Mouse (Mus musculus) liver, embryonic 12.5 days (tissue): ENCODE data around the gene Il1rapl2. TPM values are rescaled to one million over a fixed set of nuclear protein-coding genes. Genes with fewer than 3 reads are reported as not detected.

ENCODE experiments used
- ATAC-seq: fragments of 200-750 bp; cut with Nextera tagmentation; 2 replicates; pipeline ENCODE4 v1.8.0; 2017; ENCODE audit warnings: moderate number of reproducible peaks, mild to moderate bottlenecking, moderate library complexity
- H3K27ac ChIP-seq: fragments of 300-500 bp; sonication (generic); 2 replicates; pipeline ENCODE4 v1.5.1; 2016; ENCODE audit warnings: mild to moderate bottlenecking
- H3K27me3 ChIP-seq: fragments of 300-500 bp; sonication (generic); replicated peaks from 2 replicates; pipeline ENCODE4 v1.6.1; 2016; ENCODE audit warnings: mild to moderate bottlenecking, moderate library complexity
- H3K36me3 ChIP-seq: fragments of 300-500 bp; sonication (generic); 2 replicates; pipeline ENCODE4 v1.6.1; 2016; ENCODE audit warnings: mild to moderate bottlenecking, moderate library complexity
- H3K4me1 ChIP-seq: fragments of 300-500 bp; sonication (generic); 2 replicates; pipeline ENCODE4 v1.6.1; 2016
- H3K4me2 ChIP-seq: fragments of 300-500 bp; sonication (generic); 2 replicates; pipeline ENCODE4 v1.6.1; 2016; ENCODE audit warnings: mild to moderate bottlenecking, moderate library complexity
- H3K4me3 ChIP-seq: fragments of 300-500 bp; sonication (generic); 2 replicates; pipeline ENCODE4 v1.5.1; 2016; ENCODE audit warnings: mild to moderate bottlenecking, moderate library complexity
- H3K9ac ChIP-seq: fragments of 300-500 bp; sonication (generic); 2 replicates; pipeline ENCODE4 v1.6.1; 2016; ENCODE audit warnings: mild to moderate bottlenecking, moderate library complexity
- H3K9me3 ChIP-seq: fragments of 300-500 bp; sonication (generic); replicated peaks from 2 replicates; pipeline ENCODE4 v1.6.1; 2016; ENCODE audit warnings: mild to moderate bottlenecking, moderate library complexity
- WGBS: fragments of 180-500 bp; shearing (Covaris S2); methylation state at CpG from one replicate; pipeline ENCODE4 v1.1.7; 2016; ENCODE audit not compliant: insufficient replicate concordance; 5-methylcytosine and 5-hydroxymethylcytosine counted together
- polyA plus RNA-seq: library from polyadenylated mRNA; unstranded; fragments of >200 nt; fragmentation: Nextera tagmentation; extraction: Ambion mirVana; gene quantifications from 2 replicates; pipeline ENCODE4 v1.2.1, GENCODE M21; 2016

Gene Il1rapl2
- polyA plus RNA-seq: not detected in 2 replicates

DNA sequence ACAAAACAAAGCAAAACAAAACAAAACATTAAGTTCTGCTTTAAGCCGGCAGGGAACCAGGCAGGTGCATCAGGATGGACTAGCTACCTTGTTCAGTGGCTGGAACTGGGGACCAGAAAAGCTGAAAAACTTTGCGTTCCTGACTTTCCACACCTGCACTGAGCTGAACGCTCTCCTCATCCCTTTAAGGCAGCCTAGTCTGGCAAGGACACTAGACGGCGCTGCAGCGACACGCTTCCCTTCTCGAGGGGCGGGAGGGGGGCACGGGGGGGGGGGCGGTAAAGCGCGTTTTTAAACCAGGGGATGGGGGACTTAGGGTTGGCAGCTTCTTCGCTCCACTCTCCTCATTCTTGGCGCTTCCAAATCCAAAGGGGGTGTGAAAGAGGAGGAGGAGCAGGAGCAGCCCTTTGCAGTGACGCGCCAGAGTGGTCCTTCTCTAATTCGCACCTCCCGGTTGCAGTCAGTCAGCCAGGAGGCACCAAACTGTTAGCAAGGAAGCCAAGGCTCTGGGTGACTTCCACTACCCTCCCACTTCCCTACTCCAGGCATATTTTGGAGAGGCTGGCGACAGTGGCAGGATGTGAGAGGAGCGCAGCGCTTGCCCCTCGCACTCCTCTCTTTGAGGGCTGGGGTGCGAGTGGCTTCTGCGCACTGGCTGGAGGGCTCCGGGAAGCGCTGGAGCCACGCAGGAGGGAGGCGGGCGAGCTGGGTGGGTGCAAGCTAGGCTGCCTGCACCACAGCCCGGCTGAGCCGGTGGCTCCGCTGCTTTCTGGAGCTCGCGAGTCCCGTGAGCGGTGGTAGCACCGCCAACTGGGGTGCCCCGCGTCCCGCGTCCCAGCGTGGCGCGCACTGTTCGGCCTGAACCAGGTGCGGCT is at the start of gene Il1rapl2:
Gene Il1rapl2 (plus strand): TSS at position 288 of the 875 bp plus-strand sequence.
- H3K9ac ChIP-seq: no peak within 1 kb of the TSS
- WGBS: 6% methylated on average over 40 of the region's 47 CpGs
- ATAC-seq: no peak
- no peaks in the 10 kb centered on the region for H3K4me1 ChIP-seq
- H3K4me3 ChIP-seq: peak within 1 kb of the TSS; percentile 7; the same call in 1 of the 2 replicates
- no peak within 1 kb of the TSS for H3K27ac ChIP-seq
- peaks cover 43% of the 10 kb centered on the region for H3K27me3 ChIP-seq
- no peaks in the 10 kb centered on the region for H3K36me3 ChIP-seq
- peak within 1 kb of the TSS; percentile 33 for H3K4me2 ChIP-seq
- no peaks in the 10 kb centered on the region for H3K9me3 ChIP-seq

DNA sequence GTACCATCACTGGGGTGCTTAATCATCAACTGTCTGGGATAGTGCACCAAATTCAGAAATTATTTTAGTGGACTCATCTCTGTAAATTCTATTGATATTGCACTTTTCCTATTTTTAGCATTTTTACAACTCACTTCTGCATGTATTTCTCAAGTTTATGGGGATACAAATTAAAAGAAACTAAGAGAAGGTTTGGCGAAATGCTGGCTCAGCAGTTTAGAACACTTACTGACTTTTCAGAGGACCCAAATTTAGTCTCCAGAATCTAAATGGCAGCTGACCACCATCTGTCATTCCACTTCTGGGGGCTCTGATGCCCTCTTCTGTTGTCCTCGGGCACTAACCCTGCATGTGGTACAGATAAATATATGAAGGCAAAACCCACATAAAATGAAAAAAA is 22.1 kb upstream of the Il1rapl2 start:
- Histone ChIP-seq H3K4me2 (no peak overlapping the region), H3K9ac (no peak overlapping the region), H3K4me3 (no peak overlapping the region), H3K27me3 (no peaks in the 10 kb centered on the region), H3K9me3 (no peaks in the 10 kb centered on the region), H3K27ac (no peak overlapping the region), H3K36me3 (no peaks in the 10 kb centered on the region), H3K4me1 (no peaks in the 10 kb centered on the region)
- ATAC-seq: no peak
- 65% methylated on average over 2 of the region's 2 CpGs for WGBS

DNA sequence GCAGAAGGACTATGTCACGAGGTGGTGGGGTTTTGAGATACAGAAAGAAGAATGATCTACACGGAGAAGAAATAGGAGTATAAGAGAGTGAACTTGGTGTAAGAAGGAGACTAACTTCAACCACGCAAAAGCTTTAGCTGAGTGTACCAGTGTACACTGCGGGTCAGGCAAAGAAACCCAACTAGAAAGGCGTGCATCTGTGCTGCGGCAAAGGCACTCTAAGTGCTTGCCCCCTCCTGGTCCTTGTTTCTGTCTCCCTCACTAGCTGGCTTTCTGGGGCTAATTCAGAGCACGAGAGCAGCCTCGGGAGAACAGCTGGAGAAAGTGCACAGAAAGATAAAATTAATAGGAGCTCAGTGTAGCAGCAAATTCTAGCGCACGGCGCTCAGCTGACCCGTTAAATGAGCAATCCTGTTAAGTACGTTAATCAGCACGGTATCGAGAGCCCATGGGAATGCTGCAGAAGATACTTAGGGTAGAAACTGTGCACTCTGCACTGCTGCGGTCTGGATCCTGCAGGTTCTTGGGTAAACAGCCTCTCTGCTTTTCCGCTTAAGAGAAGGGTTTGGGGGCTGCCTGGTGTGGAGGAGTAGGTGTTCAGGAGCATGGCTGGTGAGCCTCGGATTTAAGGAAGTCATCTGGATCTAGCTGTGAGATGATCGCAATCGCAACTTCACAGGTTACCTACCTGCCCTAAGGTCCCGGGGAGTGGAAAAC is 778 bp upstream of the Il1rapl2 start:
- Histone ChIP-seq H3K4me2 (no peak overlapping the region), H3K27me3 (peaks cover 43% of the 10 kb centered on the region), H3K4me3 (no peak overlapping the region)

DNA sequence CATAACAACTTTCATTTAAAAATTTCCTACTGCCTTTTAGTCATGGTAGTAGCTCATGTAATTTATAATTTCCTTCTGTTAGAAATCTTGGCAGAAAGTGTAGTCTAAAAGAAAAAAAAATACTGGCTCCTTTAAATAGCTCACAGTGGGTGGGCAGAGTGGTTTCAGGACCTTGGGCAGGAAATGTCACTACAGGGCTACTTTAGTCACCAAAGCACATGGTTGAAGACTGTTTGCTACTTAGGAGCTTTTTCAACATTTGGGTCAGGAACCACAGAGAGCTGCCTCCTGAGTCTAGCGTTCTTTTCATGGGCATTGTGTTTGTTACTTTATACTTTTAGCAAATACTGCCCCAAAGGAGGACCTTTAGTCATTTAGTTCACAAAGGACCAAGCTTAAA is 12.2 kb downstream of the Il1rapl2 start:
- no peak for ATAC-seq
- Histone ChIP-seq H3K9ac (no peak overlapping the region), H3K36me3 (no peaks in the 10 kb centered on the region), H3K4me2 (no peak overlapping the region), H3K27me3 (no peaks in the 10 kb centered on the region), H3K27ac (no peak overlapping the region), H3K9me3 (no peaks in the 10 kb centered on the region), H3K4me3 (no peak overlapping the region), H3K4me1 (no peaks in the 10 kb centered on the region)
- 29% methylated on average over 1 of the region's 1 CpGs for WGBS

More for the DNA sequence above, 778 bp upstream of the Il1rapl2 start:
- Histone ChIP-seq H3K4me1 (no peaks in the 10 kb centered on the region), H3K27ac (no peak overlapping the region), H3K9ac (no peak overlapping the region), H3K36me3 (no peaks in the 10 kb centered on the region), H3K9me3 (no peaks in the 10 kb centered on the region)
- no peak for ATAC-seq
- WGBS: 28% methylated on average over 21 of the region's 21 CpGs

DNA sequence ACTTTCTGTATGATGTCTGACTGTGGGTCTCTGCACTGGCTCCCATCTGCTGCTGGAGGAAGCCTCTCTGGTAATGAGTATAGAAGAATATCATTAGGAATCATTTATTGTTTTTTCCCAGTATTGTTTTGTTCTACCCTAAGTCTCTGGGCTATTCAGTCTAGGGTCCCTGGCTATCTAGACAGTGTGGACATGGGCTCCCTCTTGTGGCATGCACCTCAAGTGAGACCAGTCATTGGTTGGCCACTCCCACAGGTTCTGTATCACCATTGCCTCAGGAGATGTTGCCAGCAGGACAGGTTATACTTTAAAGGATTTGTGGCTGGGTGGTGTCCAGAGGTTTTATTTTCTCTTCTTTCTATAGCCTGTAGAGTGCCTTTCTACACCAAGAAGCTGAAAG is 50.3 kb downstream of the Il1rapl2 start:
- Histone ChIP-seq H3K4me1 (no peaks in the 10 kb centered on the region), H3K4me3 (no peak overlapping the region), H3K4me2 (no peak overlapping the region), H3K27me3 (no peaks in the 10 kb centered on the region), H3K36me3 (no peaks in the 10 kb centered on the region), H3K9ac (no peak overlapping the region), H3K27ac (no peak overlapping the region), H3K9me3 (no peaks in the 10 kb centered on the region)
- no peak for ATAC-seq

DNA sequence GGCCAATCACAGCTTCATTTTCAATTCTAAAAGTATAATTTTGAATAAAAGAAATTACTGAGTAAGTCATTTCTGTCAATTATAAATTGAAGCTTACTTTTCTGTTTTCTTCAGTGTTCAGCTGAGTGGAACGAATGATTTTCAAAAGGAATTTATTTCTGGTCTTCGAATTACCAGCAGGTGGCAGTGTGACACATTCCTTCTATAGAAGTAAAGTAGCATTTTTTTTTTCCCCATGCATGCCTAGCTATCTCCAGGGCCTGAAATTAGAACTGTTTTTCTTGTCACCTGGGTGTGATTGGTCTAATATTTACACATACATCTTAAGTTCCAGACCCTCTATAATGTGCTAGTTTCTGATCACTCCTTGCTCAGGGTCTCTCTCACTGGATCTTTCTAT is 96.6 kb downstream of the Il1rapl2 start:
- H3K4me2 ChIP-seq: no peak overlapping the region
- ATAC-seq: no peak
- H3K9ac ChIP-seq: no peak overlapping the region
- no peaks in the 10 kb centered on the region for H3K36me3 ChIP-seq
- 16% methylated on average over 2 of the region's 2 CpGs for WGBS
- no peak overlapping the region for H3K27ac ChIP-seq
- no peak overlapping the region for H3K4me3 ChIP-seq
- H3K9me3 ChIP-seq: no peaks in the 10 kb centered on the region
- no peaks in the 10 kb centered on the region for H3K4me1 ChIP-seq
- H3K27me3 ChIP-seq: no peaks in the 10 kb centered on the region

DNA sequence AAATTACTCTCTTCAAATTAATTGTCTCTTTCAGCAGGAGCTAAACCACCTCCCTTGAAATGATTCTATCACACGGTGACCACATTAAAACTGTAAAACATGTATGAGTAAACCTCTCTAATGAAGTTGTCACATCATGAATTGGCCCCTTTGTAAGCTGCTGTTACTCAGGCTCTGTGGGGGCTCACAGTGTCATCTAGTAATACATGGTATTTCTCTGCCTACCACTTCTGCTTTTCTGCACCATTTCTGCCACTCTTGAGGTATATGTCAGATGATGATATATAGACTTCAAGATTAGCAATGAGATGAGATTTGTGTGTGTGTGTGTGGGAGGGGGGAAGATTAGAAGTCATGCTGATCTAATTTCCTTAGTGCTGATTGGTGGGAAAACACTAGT is 117.6 kb downstream of the Il1rapl2 start:
- no peaks in the 10 kb centered on the region for H3K36me3 ChIP-seq
- WGBS: 65% methylated on average over 1 of the region's 1 CpGs
- no peak overlapping the region for H3K4me2 ChIP-seq
- no peaks in the 10 kb centered on the region for H3K4me1 ChIP-seq
- no peaks in the 10 kb centered on the region for H3K9me3 ChIP-seq
- ATAC-seq: no peak
- H3K27ac ChIP-seq: no peak overlapping the region
- no peak overlapping the region for H3K4me3 ChIP-seq
- H3K27me3 ChIP-seq: no peaks in the 10 kb centered on the region
- H3K9ac ChIP-seq: no peak overlapping the region

DNA sequence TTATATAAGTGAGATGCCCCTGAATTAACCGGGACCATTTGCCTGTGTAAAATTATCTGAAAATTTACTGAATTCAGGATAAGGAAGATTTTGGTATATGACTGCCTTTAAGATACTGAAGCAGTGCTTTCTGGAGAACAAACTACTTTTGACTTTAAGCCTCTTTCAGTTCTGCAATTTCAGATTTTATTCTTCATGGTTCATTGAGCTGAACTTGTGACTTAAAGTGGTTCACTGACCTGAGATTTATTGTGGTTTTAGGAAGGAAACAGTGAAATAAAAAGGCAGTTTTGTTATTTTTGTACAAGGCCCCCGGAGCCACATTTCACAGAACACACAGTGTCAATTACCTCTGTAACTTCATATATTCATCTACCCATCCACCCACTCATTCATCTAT is 129.6 kb downstream of the Il1rapl2 start:
- H3K4me1 ChIP-seq: no peaks in the 10 kb centered on the region

DNA sequence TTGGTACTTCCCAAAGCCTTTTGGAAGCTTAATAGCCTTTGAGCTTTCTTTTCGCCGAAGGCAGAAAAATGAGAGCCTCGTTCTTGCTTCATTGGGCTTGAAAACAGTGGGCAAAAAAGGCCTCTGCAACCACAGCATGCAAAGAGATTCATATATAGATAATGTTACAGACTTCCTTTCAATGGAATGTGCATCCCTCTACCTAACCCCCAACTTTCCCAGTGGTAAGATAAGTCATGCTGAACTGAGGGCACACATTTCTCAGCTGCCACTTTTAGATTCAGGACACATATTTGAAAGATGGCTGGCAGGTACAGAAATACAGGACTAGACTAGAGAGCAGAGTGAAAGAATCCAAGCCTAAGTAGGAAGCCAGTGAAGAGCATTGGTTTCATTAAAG is 185.1 kb downstream of the Il1rapl2 start:
- no peaks in the 10 kb centered on the region for H3K9me3 ChIP-seq
- 70% methylated on average over 3 of the region's 3 CpGs for WGBS
- H3K27ac ChIP-seq: no peak overlapping the region
- no peak for ATAC-seq
- no peaks in the 10 kb centered on the region for H3K27me3 ChIP-seq
- no peak overlapping the region for H3K9ac ChIP-seq
- H3K4me1 ChIP-seq: no peaks in the 10 kb centered on the region
- no peak overlapping the region for H3K4me2 ChIP-seq
- no peak overlapping the region for H3K4me3 ChIP-seq
- no peaks in the 10 kb centered on the region for H3K36me3 ChIP-seq

More for the DNA sequence above, 129.6 kb downstream of the Il1rapl2 start:
- Histone ChIP-seq H3K9ac (no peak overlapping the region), H3K27me3 (no peaks in the 10 kb centered on the region), H3K4me2 (no peak overlapping the region), H3K4me3 (no peak overlapping the region), H3K27ac (no peak overlapping the region), H3K9me3 (no peaks in the 10 kb centered on the region), H3K36me3 (no peaks in the 10 kb centered on the region)
- 78% methylated on average over 2 of the region's 2 CpGs for WGBS
- ATAC-seq: no peak

DNA sequence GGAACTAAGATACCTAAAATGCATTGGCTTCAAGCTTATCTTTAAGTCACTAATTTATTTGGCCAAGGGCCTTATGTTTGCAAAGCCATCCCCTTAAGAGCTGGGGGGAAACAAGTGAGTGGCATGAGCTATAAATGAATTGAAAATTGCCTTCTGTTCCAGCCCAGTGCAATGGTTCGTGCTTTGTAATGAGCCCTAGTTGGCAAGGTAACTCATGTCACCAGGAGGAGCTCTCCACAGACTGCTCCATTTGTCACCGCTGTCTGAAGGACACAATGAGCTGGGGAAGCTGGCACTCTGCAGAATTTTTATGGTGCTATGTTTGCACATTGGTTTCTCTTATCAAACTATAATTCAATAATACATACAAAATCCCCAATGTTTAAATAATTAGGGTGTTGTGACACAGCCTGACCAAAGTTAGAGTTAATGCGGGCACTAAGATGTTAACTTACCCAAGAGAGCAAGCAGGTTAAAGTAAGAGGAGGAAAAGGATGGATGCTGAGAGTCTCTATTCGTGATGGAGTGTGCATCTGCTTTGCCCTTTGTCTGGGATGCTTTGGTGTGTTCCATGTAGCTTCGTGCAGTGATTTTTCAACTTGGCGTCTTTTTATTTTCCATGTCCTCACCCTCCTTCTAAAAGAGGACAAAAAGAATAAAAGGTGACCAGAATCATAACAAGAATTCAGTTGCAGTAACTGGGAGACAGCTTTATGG is 235.2 kb downstream of the Il1rapl2 start:
- WGBS: 54% methylated on average over 6 of the region's 6 CpGs
- Histone ChIP-seq H3K9ac (no peak overlapping the region), H3K4me2 (no peak overlapping the region), H3K27me3 (no peaks in the 10 kb centered on the region), H3K9me3 (no peaks in the 10 kb centered on the region), H3K4me1 (no peaks in the 10 kb centered on the region), H3K4me3 (no peak overlapping the region), H3K27ac (no peak overlapping the region), H3K36me3 (no peaks in the 10 kb centered on the region)
- no peak for ATAC-seq

DNA sequence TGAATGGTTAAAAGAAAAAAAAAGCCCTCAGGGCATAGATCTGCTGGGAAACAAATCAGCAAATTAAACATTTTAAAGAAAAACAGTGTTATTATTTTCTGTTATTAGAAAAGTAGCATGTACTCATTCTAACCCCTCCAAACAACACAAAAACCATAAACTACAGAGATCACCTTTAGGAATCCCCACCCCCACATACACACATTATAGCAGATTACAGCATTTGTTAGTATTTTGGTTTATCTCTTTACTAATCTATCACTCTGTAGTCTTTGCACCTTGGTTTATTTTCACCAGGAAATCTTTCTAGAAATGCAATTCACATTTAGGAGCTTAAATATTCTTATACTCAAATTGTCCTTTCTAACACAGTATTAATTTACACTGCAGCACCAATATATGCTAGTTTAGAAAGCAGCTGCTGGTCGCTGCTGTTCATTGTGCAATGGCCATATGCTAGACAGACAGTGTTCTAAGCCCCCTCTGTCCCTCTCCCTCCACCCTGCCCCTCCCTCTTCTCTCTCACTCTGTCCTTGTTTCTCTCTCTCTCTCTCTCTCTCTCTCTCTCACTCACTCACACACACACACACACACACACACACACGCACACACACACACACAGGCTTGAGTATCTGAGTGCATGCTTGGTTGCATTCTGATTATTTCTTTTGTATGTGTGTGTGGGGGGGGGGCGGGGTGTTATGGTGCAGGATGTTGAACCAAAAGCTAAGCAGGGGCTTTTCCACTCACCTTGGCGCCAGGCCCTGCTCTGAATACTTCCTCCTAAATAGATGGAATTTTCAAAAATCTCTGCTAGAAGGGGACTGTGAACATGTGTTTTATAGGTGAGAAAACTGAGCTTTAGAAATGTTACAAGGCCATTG is 236.1 kb downstream of the Il1rapl2 start:
- Histone ChIP-seq H3K36me3 (no peaks in the 10 kb centered on the region), H3K27ac (no peak overlapping the region), H3K27me3 (no peaks in the 10 kb centered on the region), H3K4me3 (no peak overlapping the region), H3K9ac (no peak overlapping the region), H3K9me3 (no peaks in the 10 kb centered on the region), H3K4me2 (no peak overlapping the region), H3K4me1 (no peaks in the 10 kb centered on the region)
- ATAC-seq: no peak
- 74% methylated on average over 4 of the region's 4 CpGs for WGBS
